Mouse (Mus musculus) hindbrain, embryonic 14.5 days (tissue): Measurements from ENCODE around the gene Dmrt2. TPM values are rescaled to one million over a fixed set of nuclear protein-coding genes. Genes with fewer than 3 reads are reported as not detected.

Experiments used
- ATAC-seq: fragments of 200-750 bp; cut with Nextera tagmentation; 2 replicates; pipeline ENCODE4 v1.8.0; 2017; ENCODE audit warnings: moderate number of reproducible peaks, mild to moderate bottlenecking, moderate TSS enrichment, moderate library complexity; ENCODE audit not compliant: low FRiP score
- DNase-seq: peaks from one replicate; pipeline ENCODE4 v3.0.0-alpha.2; 2015; ENCODE audit warnings: low spot score
- H3K27ac ChIP-seq: fragments of 300-500 bp; sonication (generic); 2 replicates; pipeline ENCODE4 v1.5.1; 2014; ENCODE audit warnings: mild to moderate bottlenecking, moderate library complexity
- H3K27me3 ChIP-seq: fragments of 300-500 bp; sonication (generic); 2 replicates; pipeline ENCODE4 v1.6.1; 2014; ENCODE audit warnings: mild to moderate bottlenecking, low read length, mixed read lengths; ENCODE audit not compliant: control insufficient read depth, insufficient read depth
- H3K36me3 ChIP-seq: fragments of 300-500 bp; sonication (generic); replicated peaks from 2 replicates; pipeline ENCODE4 v1.6.1; 2014; ENCODE audit not compliant: control insufficient read depth, insufficient read depth
- H3K4me1 ChIP-seq: fragments of 300-500 bp; sonication (generic); replicated peaks from 2 replicates; pipeline ENCODE4 v1.6.1; 2014; ENCODE audit warnings: antibody characterized with exemption, low read length, mixed read lengths; ENCODE audit not compliant: control insufficient read depth, insufficient read depth
- H3K4me2 ChIP-seq: fragments of 300-500 bp; sonication (generic); replicated peaks from 2 replicates; pipeline ENCODE4 v1.6.1; 2014; ENCODE audit warnings: mild to moderate bottlenecking, moderate library complexity
- H3K4me3 ChIP-seq: fragments of 300-500 bp; sonication (generic); replicated peaks from 2 replicates; pipeline ENCODE4 v1.5.1; 2014; ENCODE audit warnings: mild to moderate bottlenecking, low read length
- H3K9ac ChIP-seq: fragments of 300-500 bp; sonication (generic); 2 replicates; pipeline ENCODE4 v1.6.1; 2014
- H3K9me3 ChIP-seq: fragments of 300-500 bp; sonication (generic); 2 replicates; pipeline ENCODE4 v1.6.1; 2016; ENCODE audit warnings: low read length; ENCODE audit not compliant: control insufficient read depth
- WGBS: fragments of 180-500 bp; shearing (Covaris S2); extraction: QIAGEN DNeasy Blood & Tissue Kit; methylation state at CpG from one replicate; pipeline ENCODE4 v1.1.7; 2014; 5-methylcytosine and 5-hydroxymethylcytosine counted together
- polyA plus RNA-seq: library from polyadenylated mRNA; unstranded; fragments of >200 nt; fragmentation: Nextera tagmentation; extraction: Ambion mirVana; gene quantifications from 2 replicates; pipeline ENCODE4 v1.2.1, GENCODE M21; 2014

Dmrt2 gene
- polyA plus RNA-seq: not detected in 2 replicates

- Histone ChIP-seq H3K4me1 (peaks cover 12% of the 10 kb centered on the region), H3K4me2 (peak within 1 kb of the TSS; percentile 54), H3K27ac (no peak within 1 kb of the TSS), H3K4me3 (peak within 1 kb of the TSS; percentile 30), H3K9ac (no peak within 1 kb of the TSS), H3K27me3 (peaks cover 97% of the 10 kb centered on the region), H3K9me3 (no peaks in the 10 kb centered on the region), H3K36me3 (no peaks in the 10 kb centered on the region)
- 1% methylated on average over 44 of the region's 44 CpGs for WGBS
- ATAC-seq: peak; percentile 94
- peak; percentile 70 for DNase-seq
Observed at GRCm38 (mm10) chr19:25672101-25672950, at the start of gene Dmrt2. Dmrt2 (plus strand) TSS chr19:25672411.

- peak; percentile 74 for DNase-seq
- no peaks in the 10 kb centered on the region for H3K4me1 ChIP-seq
- H3K27ac ChIP-seq: no peak overlapping the region
- H3K36me3 ChIP-seq: no peaks in the 10 kb centered on the region
- no peak overlapping the region for H3K4me2 ChIP-seq
- no peak for ATAC-seq
- WGBS: 13% methylated on average over 9 of the region's 9 CpGs
- H3K4me3 ChIP-seq: no peak overlapping the region
- no peaks in the 10 kb centered on the region for H3K9me3 ChIP-seq
- H3K27me3 ChIP-seq: peaks cover 44% of the 10 kb centered on the region
- no peak overlapping the region for H3K9ac ChIP-seq
Observed at GRCm38 (mm10) chr19:25628490-25628889, 43.7 kb upstream of the Dmrt2 start.

DNA sequence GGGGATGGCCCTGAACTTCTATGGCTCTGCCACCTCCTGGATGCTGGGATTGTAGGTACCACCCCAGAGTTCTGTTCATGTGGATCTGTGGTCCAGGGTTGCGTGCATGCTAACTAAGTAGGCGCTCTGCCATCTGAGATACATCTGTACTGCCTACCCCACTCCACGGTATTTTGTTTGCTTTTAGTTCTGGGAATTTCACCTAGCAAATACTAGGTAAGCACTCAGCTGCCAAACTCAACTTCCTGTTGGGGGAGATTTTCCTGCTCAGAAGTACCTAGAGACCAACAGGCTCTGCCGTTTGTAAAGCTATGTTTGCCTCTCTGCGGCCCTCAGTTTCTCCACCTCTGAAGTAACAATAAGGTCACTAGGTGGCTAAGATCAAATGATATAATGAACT is 37.1 kb upstream of the Dmrt2 start:
- Histone ChIP-seq H3K4me3 (no peak overlapping the region; the same call in 1 of the 2 replicates), H3K27me3 (no peaks in the 10 kb centered on the region; the same call in 1 of the 2 replicates), H3K4me2 (peak overlapping the region; percentile 50), H3K9me3 (no peaks in the 10 kb centered on the region), H3K9ac (no peak overlapping the region), H3K36me3 (no peaks in the 10 kb centered on the region), H3K27ac (no peak overlapping the region), H3K4me1 (no peaks in the 10 kb centered on the region)
- 93% methylated on average over 5 of the region's 5 CpGs for WGBS
- no peak for DNase-seq
- ATAC-seq: no peak

- ATAC-seq: peak; percentile 82
- H3K4me3 ChIP-seq: peak overlapping the region; percentile 24
- no peaks in the 10 kb centered on the region for H3K4me1 ChIP-seq
- H3K9me3 ChIP-seq: no peaks in the 10 kb centered on the region
- H3K36me3 ChIP-seq: no peaks in the 10 kb centered on the region
- peak overlapping the region; percentile 51 for H3K9ac ChIP-seq
- H3K27ac ChIP-seq: no peak overlapping the region
- H3K4me2 ChIP-seq: peak overlapping the region; percentile 50
- 14% methylated on average over 22 of the region's 22 CpGs for WGBS
- H3K27me3 ChIP-seq: no peaks in the 10 kb centered on the region
- DNase-seq: peak; percentile 93
Observed at GRCm38 (mm10) chr19:25635622-25636244, 36.5 kb upstream of the Dmrt2 start.

DNA sequence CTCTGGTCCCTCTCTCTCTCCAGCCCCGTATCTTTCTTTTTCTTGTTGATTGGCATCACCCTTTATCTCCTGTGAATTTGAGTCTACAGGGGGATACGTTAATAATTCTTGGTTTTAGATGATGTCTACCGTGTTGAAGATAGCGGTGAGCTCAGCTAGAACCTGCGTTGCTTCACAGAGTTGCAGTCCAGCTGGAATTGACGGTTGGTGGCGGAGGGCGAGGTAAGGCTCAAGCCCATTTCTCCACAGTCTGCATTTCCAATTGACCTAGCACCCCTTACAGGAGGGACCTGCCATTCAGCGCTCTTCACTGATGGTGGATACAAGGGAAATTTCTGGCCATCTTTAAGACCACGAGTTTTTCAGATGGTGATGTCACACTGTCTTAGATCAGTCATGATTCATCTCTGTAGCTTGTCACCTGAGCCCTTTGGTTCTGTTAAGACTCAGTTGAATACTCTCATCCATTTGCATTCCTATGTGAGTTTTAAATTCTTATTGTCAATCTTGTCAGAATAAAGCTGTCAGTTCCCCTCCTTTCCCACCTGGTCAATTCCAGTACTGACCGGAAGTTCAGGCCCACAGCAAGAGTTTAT is 33.3 kb upstream of the Dmrt2 start:
- Histone ChIP-seq H3K9me3 (no peaks in the 10 kb centered on the region), H3K36me3 (no peaks in the 10 kb centered on the region), H3K27me3 (no peaks in the 10 kb centered on the region), H3K4me1 (no peaks in the 10 kb centered on the region), H3K4me2 (no peak overlapping the region), H3K4me3 (no peak overlapping the region), H3K27ac (no peak overlapping the region), H3K9ac (no peak overlapping the region)
- ATAC-seq (no peak), DNase-seq (no peak)
- WGBS: 74% methylated on average over 11 of the region's 11 CpGs

GRCm38 (mm10) chr19:25641786-25642185 is 30.4 kb upstream of the Dmrt2 start:
- H3K27me3 ChIP-seq: no peaks in the 10 kb centered on the region
- WGBS: 92% methylated on average over 6 of the region's 6 CpGs
- no peak for ATAC-seq

GRCm38 (mm10) chr19:25647136-25647535 is 25.1 kb upstream of the Dmrt2 start:
- H3K9ac ChIP-seq: no peak overlapping the region
- H3K4me3 ChIP-seq: no peak overlapping the region
- ATAC-seq (no peak), DNase-seq (no peak)
- no peaks in the 10 kb centered on the region for H3K36me3 ChIP-seq
- no peaks in the 10 kb centered on the region for H3K27me3 ChIP-seq
- no peak overlapping the region for H3K27ac ChIP-seq
- H3K9me3 ChIP-seq: no peaks in the 10 kb centered on the region
- no peaks in the 10 kb centered on the region for H3K4me1 ChIP-seq
- WGBS: 65% methylated on average over 3 of the region's 3 CpGs
- H3K4me2 ChIP-seq: no peak overlapping the region

More at GRCm38 (mm10) chr19:25641786-25642185, 30.4 kb upstream of the Dmrt2 start:
- no peak for DNase-seq
- H3K36me3 ChIP-seq: no peaks in the 10 kb centered on the region
- H3K9me3 ChIP-seq: no peaks in the 10 kb centered on the region
- H3K9ac ChIP-seq: no peak overlapping the region
- no peak overlapping the region for H3K27ac ChIP-seq
- no peaks in the 10 kb centered on the region for H3K4me1 ChIP-seq
- no peak overlapping the region for H3K4me3 ChIP-seq
- H3K4me2 ChIP-seq: no peak overlapping the region

- Histone ChIP-seq H3K36me3 (no peaks in the 10 kb centered on the region), H3K4me2 (no peak overlapping the region), H3K4me1 (no peaks in the 10 kb centered on the region), H3K9me3 (no peaks in the 10 kb centered on the region), H3K9ac (no peak overlapping the region), H3K27ac (no peak overlapping the region), H3K27me3 (no peaks in the 10 kb centered on the region), H3K4me3 (no peak overlapping the region)
- WGBS: 77% methylated on average over 4 of the region's 4 CpGs
- DNase-seq (no peak), ATAC-seq (no peak)
Observed at GRCm38 (mm10) chr19:25648701-25649100, 23.5 kb upstream of the Dmrt2 start.

GRCm38 (mm10) chr19:25650474-25650873 is 21.7 kb upstream of the Dmrt2 start:
- Histone ChIP-seq H3K4me1 (no peaks in the 10 kb centered on the region), H3K9me3 (no peaks in the 10 kb centered on the region), H3K9ac (no peak overlapping the region), H3K4me3 (no peak overlapping the region), H3K27me3 (no peaks in the 10 kb centered on the region), H3K36me3 (no peaks in the 10 kb centered on the region), H3K27ac (no peak overlapping the region), H3K4me2 (no peak overlapping the region)
- no peak for ATAC-seq
- 77% methylated on average over 10 of the region's 10 CpGs for WGBS
- no peak for DNase-seq
